Mouse (Mus musculus): ENCODE data around the gene Etnppl. TPM values are rescaled to one million over a fixed set of nuclear protein-coding genes. Genes with fewer than 3 reads are reported as not detected.

Gene Etnppl
- not detected for polyA plus RNA-seq (2017; shearing (Covaris generic))

GRCm38 (mm10) chr3:130617439-130617898 is at the start of gene Etnppl:
TSS of gene Etnppl (plus strand) at chr3:130617448.
- ATAC-seq: no peak

DNA sequence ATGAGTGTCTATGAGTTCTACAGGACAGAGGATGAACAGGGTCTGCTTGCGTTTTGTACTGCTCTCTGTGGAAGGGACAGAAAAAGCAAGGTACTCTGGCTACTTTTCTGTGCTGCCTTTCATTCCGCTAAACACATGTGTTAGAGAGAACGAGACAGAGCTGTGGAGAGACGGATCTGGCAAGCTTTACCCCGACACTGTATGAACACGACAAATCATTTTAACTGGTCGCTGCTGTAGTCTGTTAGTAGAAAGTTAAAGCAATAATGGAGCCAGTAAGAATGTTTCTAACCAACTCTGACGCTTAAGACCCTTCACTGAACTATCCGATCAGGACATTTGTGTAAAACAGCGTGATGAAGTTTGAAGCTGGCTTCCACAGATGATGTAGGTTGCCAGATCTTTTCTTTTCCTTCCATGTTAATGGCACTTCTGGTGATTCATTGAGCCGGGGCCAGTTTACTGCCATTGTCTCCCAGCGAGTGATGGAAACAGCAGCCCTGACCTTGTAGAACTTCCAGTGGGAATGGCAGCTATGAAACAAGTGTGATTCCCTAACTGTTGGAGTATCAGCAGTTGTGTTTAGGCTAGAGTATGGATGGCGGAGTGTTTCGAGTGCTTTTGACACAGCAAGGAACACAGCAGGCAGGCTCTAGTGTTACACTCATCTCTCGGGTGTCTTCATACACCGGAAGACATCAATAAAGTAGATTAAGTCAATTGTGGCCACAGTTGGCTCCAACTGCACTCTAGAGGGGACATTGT is 48.7 kb upstream of the Etnppl start:
- ATAC-seq: no peak

- no peak for ATAC-seq
Observed at GRCm38 (mm10) chr3:130573243-130573642, 44.0 kb upstream of the Etnppl start.

- no peak for ATAC-seq
Observed at GRCm38 (mm10) chr3:130574652-130575051, 42.6 kb upstream of the Etnppl start.

DNA sequence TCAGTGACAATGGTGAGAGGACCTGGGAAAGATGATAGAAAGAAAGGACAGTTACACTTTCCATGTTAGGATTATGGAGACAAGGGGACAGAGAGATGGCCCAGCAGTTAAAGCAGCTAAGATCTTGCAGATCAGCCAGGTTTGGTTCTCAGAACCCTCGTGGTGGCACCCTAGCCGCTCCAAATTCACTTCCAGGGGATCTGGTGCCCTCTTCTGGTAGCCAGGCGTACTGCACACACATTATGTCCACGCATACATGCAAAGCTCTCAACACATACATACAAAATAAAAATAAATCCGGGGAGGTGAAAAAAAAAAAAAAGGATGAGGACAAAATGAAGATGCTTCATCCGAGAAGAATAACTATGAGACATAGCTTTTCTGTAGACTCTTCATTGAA is 40.6 kb upstream of the Etnppl start:
- ATAC-seq: no peak

DNA sequence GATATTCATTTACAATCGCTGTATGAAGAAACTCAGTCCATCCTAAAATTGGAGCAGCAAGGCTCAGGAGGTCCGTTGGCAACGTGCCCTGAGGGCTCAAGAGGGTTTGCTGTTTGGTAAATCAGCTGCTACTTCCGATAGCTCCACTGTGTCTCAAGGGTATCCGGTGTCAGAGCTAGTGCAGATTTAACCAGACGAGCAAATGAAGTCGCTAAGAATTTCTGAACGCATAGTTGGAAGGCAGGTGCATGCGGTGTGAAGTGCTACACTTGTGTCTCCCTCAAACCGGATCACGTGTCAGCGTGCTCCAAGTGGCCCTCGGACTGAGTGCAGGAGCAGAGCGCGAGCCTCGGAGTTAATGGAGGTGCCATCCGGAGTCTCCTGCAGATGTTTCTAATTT is 37.7 kb upstream of the Etnppl start:
- ATAC-seq: no peak

DNA sequence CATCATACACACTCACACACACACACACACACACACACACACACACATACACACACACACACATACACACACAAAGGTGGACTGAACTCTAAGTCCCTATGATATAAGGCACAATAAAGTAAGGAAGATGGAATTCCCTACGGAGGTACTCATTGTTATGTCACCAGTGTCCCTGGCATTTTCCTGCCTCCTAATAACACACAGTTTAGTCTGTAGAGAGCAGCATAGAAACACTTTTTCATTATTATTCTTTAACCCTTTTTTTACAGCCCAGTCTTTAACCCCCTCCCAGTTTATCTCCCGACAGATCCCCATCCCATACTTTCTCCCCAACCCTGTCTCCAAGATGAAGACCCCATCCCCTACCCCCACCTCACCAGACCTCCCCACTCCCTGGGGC is 35.7 kb upstream of the Etnppl start:
- ATAC-seq: no peak

DNA sequence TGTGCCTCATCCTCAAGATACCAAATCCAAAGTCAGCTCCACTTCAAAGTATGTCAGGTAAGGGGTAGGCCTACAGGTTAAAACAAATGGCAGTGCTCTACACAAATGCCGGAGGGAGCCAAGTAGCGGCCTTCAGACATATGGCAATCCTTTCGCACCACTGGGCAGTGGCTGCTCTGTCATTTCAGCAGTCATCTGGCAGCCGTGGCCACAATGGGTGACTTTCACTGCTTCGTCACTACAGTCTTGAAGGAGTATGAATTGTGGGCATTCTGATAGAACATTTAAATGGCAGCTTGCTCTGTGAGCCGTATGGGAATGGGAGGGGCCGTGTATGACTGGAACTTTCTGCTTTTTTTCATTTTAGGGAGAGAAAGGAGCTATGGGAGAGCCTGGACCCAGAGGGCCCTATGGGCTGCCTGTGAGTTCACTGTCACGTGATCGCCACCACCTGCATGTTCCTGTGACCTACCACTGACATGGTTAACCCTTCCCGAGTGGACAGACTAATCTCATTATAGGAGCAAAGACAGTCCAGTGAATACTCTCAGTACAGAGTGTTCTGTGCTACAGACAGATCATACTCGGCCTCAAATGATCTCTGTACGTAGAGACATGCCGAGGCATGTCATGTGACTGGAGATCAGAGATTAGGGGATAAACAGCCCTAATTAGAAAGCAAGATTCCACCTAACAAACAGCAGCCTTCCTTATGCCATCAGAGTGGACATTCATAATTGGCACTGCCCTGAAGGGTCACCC is 34.2 kb upstream of the Etnppl start:
- ATAC-seq: no peak

GRCm38 (mm10) chr3:130584007-130584406 is 33.2 kb upstream of the Etnppl start:
- ATAC-seq: no peak

GRCm38 (mm10) chr3:130595050-130595449 is 22.2 kb upstream of the Etnppl start:
- ATAC-seq: no peak

- no peak for ATAC-seq
Observed at GRCm38 (mm10) chr3:130601491-130601890, 15.8 kb upstream of the Etnppl start.

DNA sequence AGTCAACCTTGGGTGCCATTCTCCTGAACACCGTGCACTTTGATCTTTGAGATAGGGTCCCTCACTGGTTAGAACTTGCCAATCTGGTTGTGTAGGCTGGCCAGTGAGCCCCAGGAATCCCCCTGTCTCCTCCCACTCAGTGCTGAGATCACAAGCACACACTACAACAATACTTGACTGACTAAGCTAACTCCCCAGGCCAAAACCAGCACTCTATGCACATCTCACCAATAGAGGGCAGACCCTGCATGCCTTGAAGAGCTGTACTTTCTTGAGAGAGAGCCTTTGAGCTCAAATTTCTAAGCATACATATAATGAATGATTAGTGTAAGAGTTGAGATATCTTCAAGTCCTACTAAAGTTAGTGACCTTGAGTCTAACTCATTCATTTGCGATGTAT is 9.3 kb upstream of the Etnppl start:
- ATAC-seq: no peak

DNA sequence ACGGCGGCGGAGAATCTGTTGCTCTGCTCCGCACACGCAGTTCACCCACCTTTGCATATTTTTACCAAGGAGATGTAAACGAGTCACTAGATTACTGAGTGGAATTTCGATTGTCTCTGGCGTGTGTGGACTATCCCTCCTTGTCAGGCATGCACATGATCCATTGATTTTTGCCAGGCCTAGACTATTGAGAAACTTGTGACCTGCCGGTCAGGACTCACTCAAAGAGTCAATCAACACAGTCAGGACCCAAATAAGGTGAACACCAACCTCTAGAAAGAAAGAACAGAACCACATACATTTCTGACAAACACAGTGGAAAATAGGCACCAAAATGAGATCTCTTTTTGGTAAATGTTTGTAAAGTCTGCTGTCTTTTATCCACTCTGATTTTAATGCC is 2.8 kb upstream of the Etnppl start:
- ATAC-seq: no peak

- no peak for ATAC-seq
Observed at GRCm38 (mm10) chr3:130615625-130616024, 1.6 kb upstream of the Etnppl start.

DNA sequence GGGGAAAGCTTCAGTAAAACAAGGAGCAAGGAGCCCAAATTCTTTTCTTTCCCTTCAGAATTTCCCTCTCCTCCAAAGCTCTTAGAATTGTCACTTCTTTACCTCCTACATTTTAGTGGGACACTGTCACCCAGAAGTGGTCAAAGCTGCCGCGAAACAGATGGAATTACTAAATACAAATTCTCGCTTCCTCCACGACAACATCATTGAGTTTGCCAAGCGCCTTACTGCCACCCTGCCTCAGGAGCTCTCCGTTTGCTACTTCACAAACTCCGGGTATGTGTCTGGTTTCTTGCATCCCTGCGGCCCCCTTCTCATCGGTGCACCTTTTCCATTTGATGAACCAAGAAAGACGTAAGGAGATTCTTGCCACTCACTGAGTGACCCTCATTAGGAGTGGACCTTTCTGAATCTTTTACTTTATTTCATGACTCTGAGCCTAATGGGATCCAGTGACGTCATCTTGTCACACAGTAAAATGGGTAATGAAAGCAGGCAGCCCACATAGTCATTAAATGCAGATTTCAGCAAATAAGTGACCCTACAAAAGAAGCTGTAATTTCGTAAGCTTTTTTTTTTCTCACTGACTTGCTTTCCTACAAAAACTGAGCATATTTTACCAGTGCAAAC is 3.4 kb downstream of the Etnppl start:
- ATAC-seq: no peak

- no peak for ATAC-seq
Observed at GRCm38 (mm10) chr3:130628358-130628757, 11.1 kb downstream of the Etnppl start.

- ATAC-seq: no peak
Observed at GRCm38 (mm10) chr3:130633859-130634258, 16.6 kb downstream of the Etnppl start.

- ATAC-seq: no peak
Observed at GRCm38 (mm10) chr3:130646110-130646810, 29.0 kb downstream of the Etnppl start.

DNA sequence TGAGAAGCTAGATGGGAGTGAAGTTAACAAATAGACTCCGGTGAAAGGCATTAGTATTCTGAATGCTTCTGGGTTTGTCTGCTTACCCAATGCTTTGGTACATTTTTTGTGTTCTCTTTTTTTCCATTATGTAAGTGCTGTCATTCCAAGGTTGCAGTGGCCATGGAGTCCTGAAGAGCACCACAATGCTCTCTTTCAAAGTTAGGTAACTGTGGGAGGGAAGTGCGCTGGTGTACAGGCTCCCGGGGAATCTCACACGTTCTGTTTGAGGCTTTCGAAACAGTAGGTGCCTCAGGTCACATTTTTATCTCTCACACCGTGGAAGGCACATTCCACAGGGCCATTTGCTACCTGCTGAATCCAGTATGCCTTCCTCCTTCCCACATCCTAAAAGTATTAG is 32.3 kb downstream of the Etnppl start:
- no peak for ATAC-seq

DNA sequence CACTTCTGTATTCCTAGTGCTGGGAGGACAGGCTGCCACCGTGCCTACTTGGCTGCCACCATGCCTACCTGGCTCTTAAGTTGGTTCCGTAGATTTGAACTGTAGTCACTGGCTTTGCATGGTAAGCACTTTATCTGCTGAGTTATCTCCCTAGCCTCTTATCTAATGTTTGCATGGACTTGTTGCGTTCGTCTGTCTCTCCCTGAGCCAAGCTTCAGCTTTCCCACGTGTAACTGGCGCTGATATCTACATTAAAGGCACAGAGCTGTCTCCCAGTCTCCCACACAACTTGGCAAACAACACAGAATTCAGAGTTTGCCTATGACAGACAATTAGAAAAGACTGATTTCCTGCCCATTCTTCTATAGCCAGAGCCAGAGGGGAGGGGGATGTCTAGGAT is 43.4 kb downstream of the Etnppl start:
- ATAC-seq: no peak

DNA sequence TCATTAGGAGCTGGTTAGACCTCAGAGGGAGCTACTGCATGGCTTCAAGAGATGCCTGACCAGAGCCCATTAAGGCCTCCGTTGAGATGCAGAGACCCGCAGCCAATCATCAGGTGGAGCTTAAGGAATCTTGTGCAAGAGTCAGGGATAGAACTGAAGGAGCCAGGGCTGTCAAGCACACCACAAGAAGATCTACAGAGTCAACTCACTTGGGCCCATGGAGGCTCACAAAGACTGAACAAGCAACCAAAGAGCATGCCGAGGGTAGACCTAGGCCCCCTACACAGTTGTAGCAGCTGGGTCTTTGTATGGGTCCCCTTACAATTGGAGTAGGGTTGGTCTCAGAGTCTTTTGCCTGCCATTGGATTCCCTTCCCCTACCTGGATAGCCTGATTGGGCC is 45.2 kb downstream of the Etnppl start:
- no peak for ATAC-seq

GRCm38 (mm10) chr3:130671291-130671690 is 54.0 kb downstream of the Etnppl start:
- ATAC-seq: no peak
